Mouse (Mus musculus) hindbrain, postnatal 0 days (tissue): ENCODE measurements around the gene Zdhhc18. TPM values are rescaled to one million over a fixed set of nuclear protein-coding genes. Genes with fewer than 3 reads are reported as not detected.

Experiments used
- ATAC-seq: fragments of 200-750 bp; cut with Nextera tagmentation; 2 replicates; pipeline ENCODE4 v1.8.0; 2017; ENCODE audit warnings: mild to moderate bottlenecking, moderate TSS enrichment, moderate library complexity
- DNase-seq: peaks from one replicate; pipeline ENCODE4 v3.0.0-alpha.2; 2015; ENCODE audit warnings: low spot score
- H3K27ac ChIP-seq: fragments of 300-500 bp; sonication (generic); 2 replicates; pipeline ENCODE4 v1.5.1; 2014; ENCODE audit warnings: mild to moderate bottlenecking
- H3K27me3 ChIP-seq: fragments of 300-500 bp; sonication (generic); 2 replicates; pipeline ENCODE4 v1.6.1; 2014; ENCODE audit warnings: low read length, mixed read lengths; ENCODE audit not compliant: insufficient read depth
- H3K36me3 ChIP-seq: fragments of 300-500 bp; sonication (generic); 2 replicates; pipeline ENCODE4 v1.6.1; 2014; ENCODE audit warnings: low read length, mixed read lengths; ENCODE audit not compliant: insufficient read depth
- H3K4me1 ChIP-seq: fragments of 300-500 bp; sonication (generic); 2 replicates; pipeline ENCODE4 v1.6.1; 2014; ENCODE audit warnings: antibody characterized with exemption, low read length, mixed read lengths; ENCODE audit not compliant: insufficient read depth
- H3K4me2 ChIP-seq: fragments of 300-500 bp; sonication (generic); 2 replicates; pipeline ENCODE4 v1.6.1; 2014; ENCODE audit warnings: low read depth, mild to moderate bottlenecking, low read length, moderate library complexity, mixed read lengths
- H3K4me3 ChIP-seq: fragments of 300-500 bp; sonication (generic); 2 replicates; pipeline ENCODE4 v1.5.1; 2014; ENCODE audit warnings: low read length
- H3K9ac ChIP-seq: fragments of 300-500 bp; sonication (generic); replicated peaks from 2 replicates; pipeline ENCODE4 v1.6.1; 2014; ENCODE audit warnings: mild to moderate bottlenecking, low read length, moderate library complexity, mixed read lengths
- H3K9me3 ChIP-seq: fragments of 300-500 bp; sonication (generic); 2 replicates; pipeline ENCODE4 v1.6.1; 2016; ENCODE audit warnings: low read length, mixed read lengths
- CTCF ChIP-seq: IDR thresholded peaks from 2 replicates; pipeline ENCODE4 v1.5.1; 2016; ENCODE audit warnings: antibody characterized with exemption, control low read depth, low read depth
- WGBS: fragments of 180-500 bp; shearing (Covaris S2); extraction: QIAGEN DNeasy Blood & Tissue Kit; methylation state at CpG from one replicate; pipeline ENCODE4 v1.1.7; 2014; 5-methylcytosine and 5-hydroxymethylcytosine counted together
- polyA plus RNA-seq: library from polyadenylated mRNA; unstranded; fragments of >200 nt; fragmentation: Nextera tagmentation; extraction: Ambion mirVana; gene quantifications from 2 replicates; pipeline ENCODE4 v1.2.1, GENCODE M21; 2015
- total RNA-seq: library from RNA; depleted of rRNA; stranded (reverse); fragments of >200 nt; gene quantifications from 2 replicates; pipeline ENCODE4 v1.2.3, GENCODE M21; 2014

Zdhhc18 gene
- total and polyA plus RNA-seq, 2 experiments from 2014 or later: 8.2 to 22.6 TPM

DNA sequence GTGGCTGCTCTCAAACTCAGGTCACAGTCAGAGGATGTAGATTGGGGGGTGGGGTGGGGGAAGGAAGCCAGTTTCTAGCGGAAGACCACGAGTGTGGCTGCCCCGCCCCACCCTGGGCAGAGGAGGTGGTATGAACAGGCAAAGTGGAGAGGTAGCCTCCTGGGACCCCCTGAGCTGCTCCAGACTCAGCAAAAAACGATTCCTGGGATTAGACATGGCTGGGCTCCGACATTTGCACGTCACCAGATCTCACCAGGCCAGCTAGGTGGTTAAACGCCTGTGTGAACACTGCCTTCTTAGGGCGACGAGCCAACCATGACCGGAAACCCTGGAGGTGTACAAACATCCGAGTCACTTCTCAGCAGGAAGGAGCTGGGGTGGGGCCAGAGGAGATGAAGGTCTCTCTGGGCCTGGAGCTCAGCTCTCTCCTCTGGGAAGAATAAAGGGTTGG is 24.3 kb downstream of the Zdhhc18 start:
- ATAC-seq (peak; percentile 5; the same call in 1 of the 2 replicates), DNase-seq (no peak)
- no peak overlapping the region for H3K4me2 ChIP-seq
- peaks cover 12% of the 10 kb centered on the region; the same call in 1 of the 2 replicates for H3K36me3 ChIP-seq
- no peaks in the 10 kb centered on the region for H3K27me3 ChIP-seq
- TF ChIP-seq CTCF: no peak
- H3K9me3 ChIP-seq: no peaks in the 10 kb centered on the region
- peaks cover 5% of the 10 kb centered on the region; the same call in 1 of the 2 replicates for H3K4me1 ChIP-seq
- H3K27ac ChIP-seq: no peak overlapping the region
- no peak overlapping the region for H3K9ac ChIP-seq
- WGBS: 48% methylated on average over 11 of the region's 11 CpGs
- H3K4me3 ChIP-seq: no peak overlapping the region

DNA sequence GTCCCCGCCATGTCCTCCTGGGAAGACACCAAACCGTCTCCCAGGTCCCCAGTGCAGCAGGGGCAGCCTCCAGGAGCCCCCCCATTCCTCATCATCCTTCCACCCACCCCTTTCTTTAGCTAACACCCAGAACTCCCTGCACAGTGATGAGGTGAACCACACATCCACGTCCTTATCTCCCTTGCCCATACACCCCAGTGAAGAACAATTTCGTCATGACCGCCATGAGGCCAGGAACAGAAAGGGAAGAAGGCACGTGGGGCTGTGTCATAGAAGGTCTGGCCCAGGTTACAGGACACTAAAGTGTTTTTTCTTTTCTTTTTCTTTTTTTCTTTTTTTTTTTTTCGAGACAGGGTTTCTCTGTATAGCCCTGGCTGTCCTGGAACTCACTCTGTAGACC is 25.1 kb downstream of the Zdhhc18 start:
- WGBS: 91% methylated on average over 7 of the region's 7 CpGs

DNA sequence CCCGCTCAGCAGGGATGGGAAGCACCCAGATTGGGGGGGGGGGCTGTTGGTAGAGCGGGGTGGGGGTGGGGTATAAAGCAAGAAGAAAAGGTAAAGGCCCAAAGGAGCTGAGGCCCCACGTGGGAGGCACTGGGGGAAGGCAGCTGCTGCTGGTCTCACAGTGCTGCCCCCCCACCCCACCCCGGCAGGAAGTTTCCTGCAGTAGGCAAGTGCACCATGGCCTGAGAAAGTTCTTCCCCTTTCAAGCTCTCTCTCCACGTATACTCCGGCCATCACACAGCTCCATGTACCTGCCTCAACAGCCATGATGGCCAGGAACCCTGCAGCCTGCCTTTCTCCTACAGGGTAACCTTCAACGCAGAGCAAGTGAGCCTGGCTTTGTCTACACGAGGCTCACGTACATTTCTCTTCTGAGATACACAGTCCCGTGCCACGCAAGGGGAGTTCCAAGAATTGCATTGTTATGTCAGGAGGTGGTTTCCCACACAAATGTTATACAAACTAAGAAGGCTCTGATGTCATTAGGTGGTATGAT is 27.7 kb downstream of the Zdhhc18 start:
- no peak overlapping the region for H3K4me2 ChIP-seq
- peaks cover 12% of the 10 kb centered on the region; the same call in 1 of the 2 replicates for H3K36me3 ChIP-seq
- H3K27me3 ChIP-seq: no peaks in the 10 kb centered on the region
- ATAC-seq (no peak), DNase-seq (no peak)
- no peak overlapping the region for H3K9ac ChIP-seq
- 85% methylated on average over 11 of the region's 11 CpGs for WGBS
- no peaks in the 10 kb centered on the region for H3K9me3 ChIP-seq
- TF ChIP-seq CTCF: no peak
- no peak overlapping the region for H3K4me3 ChIP-seq
- H3K4me1 ChIP-seq: no peaks in the 10 kb centered on the region
- H3K27ac ChIP-seq: no peak overlapping the region

More for the DNA sequence above, 25.1 kb downstream of the Zdhhc18 start:
- DNase-seq: no peak
- Histone ChIP-seq H3K4me2 (no peak overlapping the region), H3K4me1 (no peaks in the 10 kb centered on the region), H3K4me3 (no peak overlapping the region), H3K36me3 (peaks cover 12% of the 10 kb centered on the region; the same call in 1 of the 2 replicates), H3K27me3 (no peaks in the 10 kb centered on the region), H3K27ac (no peak overlapping the region), H3K9ac (no peak overlapping the region), H3K9me3 (no peaks in the 10 kb centered on the region)
- no peak for ATAC-seq
- no peak for TF ChIP-seq CTCF

DNA sequence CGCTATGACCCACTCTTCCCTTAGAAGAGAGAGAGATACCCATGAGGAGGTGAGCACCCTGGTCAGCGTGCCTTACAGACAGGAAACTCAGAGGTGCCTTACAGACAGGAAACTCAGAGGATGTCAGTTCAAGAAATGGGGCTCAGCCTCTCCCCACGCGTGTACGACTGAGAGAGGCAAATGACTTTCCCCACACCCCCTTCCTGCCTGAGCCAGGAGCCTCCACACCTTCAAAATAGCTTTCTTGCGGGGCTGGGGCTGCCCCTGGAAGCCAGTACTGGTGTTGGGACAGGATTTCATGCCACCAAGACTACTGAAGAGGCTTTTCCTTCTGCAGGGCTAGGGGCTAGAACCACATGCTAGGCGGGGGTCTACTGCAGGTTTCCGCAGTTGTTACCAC is 29.3 kb downstream of the Zdhhc18 start:
- H3K9me3 ChIP-seq: no peaks in the 10 kb centered on the region
- H3K9ac ChIP-seq: no peak overlapping the region
- H3K27ac ChIP-seq: no peak overlapping the region
- H3K27me3 ChIP-seq: no peaks in the 10 kb centered on the region
- ATAC-seq (no peak), DNase-seq (no peak)
- H3K4me3 ChIP-seq: no peak overlapping the region
- peaks cover 12% of the 10 kb centered on the region; the same call in 1 of the 2 replicates for H3K36me3 ChIP-seq
- 91% methylated on average over 8 of the region's 8 CpGs for WGBS
- H3K4me1 ChIP-seq: no peaks in the 10 kb centered on the region
- H3K4me2 ChIP-seq: no peak overlapping the region
- TF ChIP-seq CTCF: no peak

DNA sequence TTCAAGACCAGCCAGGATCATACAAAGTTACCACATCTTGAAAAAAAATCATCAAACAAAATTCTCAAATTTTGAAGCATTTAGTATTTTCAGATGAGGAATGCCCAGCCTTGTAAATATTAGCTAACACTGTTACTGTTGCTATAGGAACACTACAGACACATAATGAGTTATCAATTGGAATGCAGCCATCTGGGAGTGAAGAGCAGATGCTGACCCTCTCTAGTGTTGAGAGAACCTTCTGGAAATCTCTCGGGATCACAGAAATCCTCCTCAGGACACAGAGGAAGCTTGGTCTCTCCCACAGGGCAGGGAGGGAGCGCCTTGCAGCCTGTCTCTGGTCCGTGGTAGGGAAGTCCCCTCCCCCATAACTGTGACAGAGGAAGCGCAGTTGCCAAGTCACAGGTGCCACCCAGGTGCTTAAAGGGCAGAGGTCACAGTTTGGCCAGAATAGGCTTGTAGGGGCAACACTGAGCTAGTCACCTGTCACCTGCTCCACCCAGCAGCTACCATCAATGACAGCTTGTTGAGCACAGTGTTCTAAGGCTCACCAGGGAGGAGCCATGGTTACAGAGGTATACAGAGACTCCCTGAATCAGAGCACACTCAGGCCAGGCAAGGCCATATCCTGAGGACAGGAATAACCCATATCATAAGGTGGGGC is 30.3 kb downstream of the Zdhhc18 start:
- WGBS: 74% methylated on average over 4 of the region's 4 CpGs
- no peaks in the 10 kb centered on the region for H3K27me3 ChIP-seq
- peaks cover 6% of the 10 kb centered on the region; the same call in 1 of the 2 replicates for H3K36me3 ChIP-seq
- H3K9me3 ChIP-seq: no peaks in the 10 kb centered on the region
- ATAC-seq (no peak), DNase-seq (no peak)
- H3K4me3 ChIP-seq: no peak overlapping the region
- H3K4me2 ChIP-seq: no peak overlapping the region
- no peak for TF ChIP-seq CTCF
- no peak overlapping the region for H3K27ac ChIP-seq
- no peaks in the 10 kb centered on the region for H3K4me1 ChIP-seq
- H3K9ac ChIP-seq: no peak overlapping the region

DNA sequence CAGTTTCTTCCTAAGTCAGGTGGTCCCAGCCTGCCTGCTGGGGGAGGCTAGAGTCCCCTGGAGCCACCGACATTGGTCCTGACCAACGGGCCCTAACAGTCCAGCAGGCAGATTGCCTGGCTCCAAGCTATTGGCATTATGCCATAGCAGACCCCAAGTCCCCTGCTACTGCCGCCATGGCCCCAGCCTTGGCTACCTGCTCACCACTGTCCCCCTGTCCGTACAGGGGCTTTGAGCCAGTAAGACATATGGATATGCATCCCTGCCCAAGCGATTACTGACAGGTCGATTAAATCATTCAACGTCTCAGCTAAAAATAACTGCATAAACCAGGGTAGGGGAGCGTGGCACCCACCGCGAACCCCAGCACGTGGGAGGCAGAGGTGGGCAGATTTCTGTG is 32.0 kb downstream of the Zdhhc18 start:
- Histone ChIP-seq H3K36me3 (peaks cover 1% of the 10 kb centered on the region; the same call in 1 of the 2 replicates), H3K9ac (no peak overlapping the region), H3K4me2 (no peak overlapping the region), H3K27ac (no peak overlapping the region), H3K9me3 (no peaks in the 10 kb centered on the region), H3K4me3 (no peak overlapping the region), H3K4me1 (no peaks in the 10 kb centered on the region), H3K27me3 (no peaks in the 10 kb centered on the region)
- ATAC-seq (no peak), DNase-seq (no peak)
- no peak for TF ChIP-seq CTCF
- WGBS: 67% methylated on average over 11 of the region's 11 CpGs

DNA sequence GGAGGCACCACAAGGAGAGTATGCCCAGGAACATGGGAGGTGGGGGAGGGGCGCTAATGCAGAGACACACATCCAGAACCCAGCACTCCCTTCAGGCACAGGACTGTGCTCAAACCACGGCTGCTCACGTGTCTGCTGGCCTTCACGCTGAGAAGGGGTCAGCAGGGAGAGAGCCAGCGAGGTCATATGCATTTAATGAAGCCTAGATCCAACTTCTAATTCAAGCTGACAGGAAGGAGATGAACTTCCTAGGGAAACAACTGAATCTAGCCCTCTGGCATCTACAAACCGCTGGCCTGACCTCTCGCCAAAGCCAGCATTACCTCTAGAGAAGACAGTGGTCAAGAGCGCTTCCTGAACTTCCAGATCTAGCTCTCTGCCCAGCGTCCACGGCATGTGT is 34.5 kb downstream of the Zdhhc18 start:
- Histone ChIP-seq H3K9ac (no peak overlapping the region), H3K4me1 (no peaks in the 10 kb centered on the region), H3K27me3 (no peaks in the 10 kb centered on the region), H3K4me3 (no peak overlapping the region), H3K36me3 (peaks cover 11% of the 10 kb centered on the region; the same call in 1 of the 2 replicates), H3K4me2 (no peak overlapping the region), H3K27ac (no peak overlapping the region), H3K9me3 (no peaks in the 10 kb centered on the region)
- DNase-seq: no peak
- no peak for TF ChIP-seq CTCF
- 83% methylated on average over 10 of the region's 10 CpGs for WGBS
- no peak for ATAC-seq
